Mouse (Mus musculus) heart, postnatal 0 days (tissue): ENCODE data around the gene Tecpr2.

Source experiments
- CTCF ChIP-seq: IDR thresholded peaks from 2 replicates; pipeline ENCODE4 v1.5.1; 2016; ENCODE audit warnings: antibody characterized with exemption, control low read depth, low read depth
- EP300 ChIP-seq: IDR thresholded peaks from 2 replicates; pipeline ENCODE4 v1.6.1; 2016; ENCODE audit warnings: antibody characterized with exemption, low read depth

GRCm38 (mm10) chr12:110857196-110857595 is 31.9 kb upstream of the Tecpr2 start:
- TF ChIP-seq CTCF (no peak), EP300 (no peak)
